Mouse (Mus musculus): ENCODE measurements around the gene Gtf3c1. TPM values are rescaled to one million over a fixed set of nuclear protein-coding genes. Genes with fewer than 3 reads are reported as not detected.

Gtf3c1 gene
- total and polyA plus RNA-seq, 3 experiments: 23.7 to 36.1 TPM; not detected in 1

- no peak overlapping the region for H3K27ac ChIP-seq (ENCODE audit: control insufficient read depth, low read depth, low read length)
- peaks cover 0 to 4% of the 10 kb centered on the region in 2 experiments; a peak in 1 of 4 replicates for H3K36me3 ChIP-seq (ENCODE audit: control insufficient read depth in 1 of 2, insufficient read depth in 2 of 2, low read length in 2 of 2)
- H3K9me3 ChIP-seq (replicated peaks; ENCODE audit: insufficient read depth, low read length): no peaks in the 10 kb centered on the region
- 0 out of 4 replicates have a peak overlapping the region, but pooled peaks of 1 of the 2 experiments have one; percentile 4 for H3K4me3 ChIP-seq (ENCODE audit: control insufficient read depth in 1 of 2, insufficient read depth in 1 of 2, low read depth in 2 of 2, low read length in 2 of 2)
- TF ChIP-seq NRF1 (IDR thresholded peaks at IDR 0.05; ENCODE audit: insufficient read depth, low read depth, low read length, poor library complexity, severe bottlenecking) (no peak), CTCF (IDR thresholded peaks at IDR 0.05 in 2 of 3, conservative IDR thresholded peaks at IDR 0.05 in 1 of 3; ENCODE audit: control insufficient read depth in 1 of 3, insufficient read depth in 1 of 3, low read depth in 2 of 3, low read length in 3 of 3, poor library complexity in 1 of 3, severe bottlenecking in 1 of 3) (no peak), RAD21 (IDR thresholded peaks at IDR 0.05; ENCODE audit: low read depth, low read length) (no peak), ZNF384 (IDR thresholded peaks at IDR 0.05; ENCODE audit: low read depth, low read length) (no peak), ZKSCAN1 (IDR thresholded peaks at IDR 0.05; ENCODE audit: low read depth, low read length) (no peak), MAX (IDR thresholded peaks at IDR 0.05; ENCODE audit: low read length) (no peak), MEF2A (IDR thresholded peaks at IDR 0.05; ENCODE audit: extremely low read depth, insufficient replicate concordance, low read depth, low read length, poor library complexity, severe bottlenecking) (no peak), GATA1 (IDR thresholded peaks at IDR 0.05; ENCODE audit: low read depth, low read length) (no peak), MXI1 (IDR thresholded peaks at IDR 0.05; ENCODE audit: low read depth, low read length) (no peak), CHD1 (IDR thresholded peaks at IDR 0.05; ENCODE audit: low read depth, low read length) (no peak), ELF1 (IDR thresholded peaks at IDR 0.05; ENCODE audit: low read depth, low read length) (no peak), ZC3H11A (IDR thresholded peaks at IDR 0.05; ENCODE audit: low read depth, low read length) (no peak), E2F4 (IDR thresholded peaks at IDR 0.05; ENCODE audit: borderline replicate concordance, low read depth, low read length) (no peak), BHLHE40 (IDR thresholded peaks at IDR 0.05; ENCODE audit: borderline replicate concordance, low read depth, low read length) (no peak), TAL1 (IDR thresholded peaks at IDR 0.05; ENCODE audit: low read length) (no peak), POLR2A (IDR thresholded peaks at IDR 0.05; ENCODE audit: control insufficient read depth in 1 of 2, insufficient read depth in 1 of 2, low read depth in 1 of 2, low read length in 2 of 2, poor library complexity in 1 of 2) (no peak), NELFE (IDR thresholded peaks at IDR 0.05; ENCODE audit: low read depth, low read length) (no peak), MYB (IDR thresholded peaks at IDR 0.05; ENCODE audit: low read depth, low read length) (no peak)
- no peaks in the 10 kb centered on the region for H3K79me2 ChIP-seq (ENCODE audit: control insufficient read depth, insufficient read depth, low read length, poor library complexity)
- H3K9ac ChIP-seq (ENCODE audit: control insufficient read depth, low read depth, low read length, poor library complexity, severe bottlenecking): no peak overlapping the region
- DNase-seq (ENCODE audit: low read depth, low spot score): peak; percentile 36
- no peaks in the 10 kb centered on the region for H3K27me3 ChIP-seq (ENCODE audit: control insufficient read depth in 1 of 2, insufficient read depth in 2 of 2, low read length in 2 of 2)
- H3K4me1 ChIP-seq (ENCODE audit: control insufficient read depth in 1 of 2, insufficient read depth in 2 of 2, low read length in 2 of 2): peaks cover 2 to 18% of the 10 kb centered on the region in 2 experiments
Observed at GRCm38 (mm10) chr7:125596406-125596805, 111.2 kb downstream of the Gtf3c1 start.

- no peak overlapping the region for H3K4me3 ChIP-seq (ENCODE audit: control insufficient read depth in 1 of 2, insufficient read depth in 1 of 2, low read depth in 2 of 2, low read length in 2 of 2)
- peaks cover 2 to 14% of the 10 kb centered on the region in 2 experiments for H3K4me1 ChIP-seq (ENCODE audit: control insufficient read depth in 1 of 2, insufficient read depth in 2 of 2, low read length in 2 of 2)
Observed at GRCm38 (mm10) chr7:125593831-125594230, 113.7 kb downstream of the Gtf3c1 start.

More at GRCm38 (mm10) chr7:125593831-125594230, 113.7 kb downstream of the Gtf3c1 start:
- Histone ChIP-seq H3K9me3 (replicated peaks; ENCODE audit: insufficient read depth, low read length) (no peaks in the 10 kb centered on the region), H3K27me3 (ENCODE audit: control insufficient read depth in 1 of 2, insufficient read depth in 2 of 2, low read length in 2 of 2) (no peaks in the 10 kb centered on the region), H3K27ac (ENCODE audit: control insufficient read depth, low read depth, low read length) (no peak overlapping the region), H3K9ac (ENCODE audit: control insufficient read depth, low read depth, low read length, poor library complexity, severe bottlenecking) (no peak overlapping the region), H3K79me2 (ENCODE audit: control insufficient read depth, insufficient read depth, low read length, poor library complexity) (no peaks in the 10 kb centered on the region), H3K36me3 (ENCODE audit: control insufficient read depth in 1 of 2, insufficient read depth in 2 of 2, low read length in 2 of 2) (peaks cover 0 to 4% of the 10 kb centered on the region in 2 experiments; a peak in 1 of 4 replicates)
- peak; percentile 47 for DNase-seq (ENCODE audit: low read depth, low spot score)
- TF ChIP-seq MXI1 (IDR thresholded peaks at IDR 0.05; ENCODE audit: low read depth, low read length) (no peak), POLR2AphosphoS5 (IDR thresholded peaks at IDR 0.05; ENCODE audit: borderline replicate concordance, low read depth, low read length) (no peak), ZC3H11A (IDR thresholded peaks at IDR 0.05; ENCODE audit: low read depth, low read length) (no peak), MYC (IDR thresholded peaks at IDR 0.05; ENCODE audit: low read depth, low read length) (no peak), CHD2 (IDR thresholded peaks at IDR 0.05; ENCODE audit: low read length) (no peak), RAD21 (IDR thresholded peaks at IDR 0.05; ENCODE audit: low read depth, low read length) (no peak), SIN3A (IDR thresholded peaks at IDR 0.05; ENCODE audit: low read length) (no peak), JUND (IDR thresholded peaks at IDR 0.05; ENCODE audit: low read depth, low read length) (no peak), GABPA (IDR thresholded peaks at IDR 0.05; ENCODE audit: low read depth, low read length) (no peak), USF1 (IDR thresholded peaks at IDR 0.05; ENCODE audit: low read depth, low read length) (no peak), RCOR1 (IDR thresholded peaks at IDR 0.05; ENCODE audit: low read depth, low read length) (no peak), POLR2A (IDR thresholded peaks at IDR 0.05; ENCODE audit: control insufficient read depth in 1 of 2, insufficient read depth in 1 of 2, low read depth in 1 of 2, low read length in 2 of 2, poor library complexity in 1 of 2) (no peak), BHLHE40 (IDR thresholded peaks at IDR 0.05; ENCODE audit: borderline replicate concordance, low read depth, low read length) (no peak), GATA1 (IDR thresholded peaks at IDR 0.05; ENCODE audit: low read depth, low read length) (no peak), SMC3 (IDR thresholded peaks at IDR 0.05; ENCODE audit: low read depth, low read length) (no peak), CHD1 (IDR thresholded peaks at IDR 0.05; ENCODE audit: low read depth, low read length) (no peak), ZNF384 (IDR thresholded peaks at IDR 0.05; ENCODE audit: low read depth, low read length) (no peak)
